8 mouse cellular contexts compared by ENCODE assay signal in genomic region chr13:12105830-12106628, GRCm38 (mm10). TPM values are rescaled to one million over a fixed set of nuclear protein-coding genes. Genes with fewer than 3 reads are reported as not detected.
DNase-seq lines count a peak whose midpoint lies in the region; ATAC-seq and TF ChIP-seq lines count a peak whose summit lies in the region.

No protein-coding gene starts in this region.

- H3K27me3 ChIP-seq in forebrain, embryonic 14.5 days (replicated peaks; ENCODE audit: control insufficient read depth, insufficient read depth, low read length): peaks cover 17% of the 10 kb centered on the region
- H3K27me3 ChIP-seq in intestine, postnatal 0 days (replicated peaks; ENCODE audit: control insufficient read depth, insufficient read depth, low read length): peaks cover 23% of the 10 kb centered on the region
- H3K27me3 ChIP-seq in liver, embryonic 14.5 days (ENCODE audit: control insufficient read depth, insufficient read depth, low read length): peaks cover 36% of the 10 kb centered on the region

- ATAC-seq in cerebellum, adult (ENCODE audit: insufficient number of reproducible peaks, low FRiP score, low TSS enrichment): peak; percentile 33
- ATAC-seq in forebrain, embryonic 14.5 days: peak; percentile 64
- peak; percentile 35 for ATAC-seq in intestine, postnatal 0 days
- 0 out of 2 replicates have a peak, but pooled peaks have one; percentile 9 for ATAC-seq in liver, embryonic 14.5 days (ENCODE audit: insufficient read depth)

- no peaks in the 10 kb centered on the region for H3K9me3 ChIP-seq in forebrain, embryonic 14.5 days (replicated peaks; ENCODE audit: control insufficient read depth, low read length)
- H3K9me3 ChIP-seq in intestine, postnatal 0 days (ENCODE audit: control insufficient read depth): no peaks in the 10 kb centered on the region
- no peaks in the 10 kb centered on the region for H3K9me3 ChIP-seq in liver, embryonic 14.5 days (ENCODE audit: control insufficient read depth, low read length)

- H3K4me2 ChIP-seq in forebrain, embryonic 14.5 days (ENCODE audit: low read length): peak overlapping the region; percentile 96
- H3K4me2 ChIP-seq in intestine, postnatal 0 days (replicated peaks; ENCODE audit: low read depth): peak overlapping the region; percentile 81
- peak overlapping the region; percentile 60 for H3K4me2 ChIP-seq in liver, embryonic 14.5 days (ENCODE audit: low read depth)

- peak overlapping the region; percentile 74 for H3K9ac ChIP-seq in forebrain, embryonic 14.5 days (ENCODE audit: low read length)
- peak overlapping the region; percentile 31; the same call in 1 of the 2 replicates for H3K9ac ChIP-seq in intestine, postnatal 0 days (ENCODE audit: low read depth, low read length)
- H3K9ac ChIP-seq in liver, embryonic 14.5 days (replicated peaks): no peak overlapping the region

- TF ChIP-seq CTCF in intestine, postnatal 0 days (IDR thresholded peaks at IDR 0.05; ENCODE audit: low read depth): no peak; the same call in 1 of the 2 replicates
- no peak for TF ChIP-seq CTCF in liver, embryonic 14.5 days (IDR thresholded peaks at IDR 0.05; ENCODE audit: low read depth)

- no peaks in the 10 kb centered on the region for H3K36me3 ChIP-seq in forebrain, embryonic 14.5 days (ENCODE audit: control insufficient read depth, insufficient read depth, low read length)
- H3K36me3 ChIP-seq in intestine, postnatal 0 days (ENCODE audit: control insufficient read depth, insufficient read depth): no peaks in the 10 kb centered on the region
- H3K36me3 ChIP-seq in liver, embryonic 14.5 days (replicated peaks; ENCODE audit: control insufficient read depth, insufficient read depth, low read depth): no peaks in the 10 kb centered on the region

- TF ChIP-seq EP300 in liver, embryonic 14.5 days (IDR thresholded peaks at IDR 0.05; ENCODE audit: low read depth): no peak

- DNase-seq in left cerebral cortex, adult 18-20 months (ENCODE audit: low spot score in 2 of 2): peak; percentile 38 to 53
- DNase-seq in left cerebral cortex, adult 11 months (ENCODE audit: low spot score): no peak
- DNase-seq in forebrain, embryonic 14.5 days (ENCODE audit: low spot score): peak; percentile 56
- DNase-seq in liver, embryonic 14.5 days (ENCODE audit: low read depth in 3 of 3, low spot score in 3 of 3): no peak
- peak; percentile 26 for DNase-seq in ovary, postnatal 36 days (ENCODE audit: low spot score)
- no peak for DNase-seq in natural killer cell, adult 2 months (ENCODE audit: low spot score in 2 of 2)

- under 1% methylated on average over 65 of the region's 67 CpGs for WGBS in forebrain, embryonic 14.5 days
- WGBS in intestine, postnatal 0 days: under 1% methylated on average over 67 of the region's 67 CpGs
- WGBS in liver, embryonic 14.5 days (ENCODE audit: insufficient replicate concordance): under 1% methylated on average over 66 of the region's 67 CpGs

- H3K4me3 ChIP-seq in forebrain, embryonic 14.5 days (ENCODE audit: low read depth, low read length): peak overlapping the region; percentile 67
- peak overlapping the region; percentile 50 for H3K4me3 ChIP-seq in intestine, postnatal 0 days (ENCODE audit: low read depth, low read length)
- H3K4me3 ChIP-seq in liver, embryonic 14.5 days (ENCODE audit: insufficient read depth in 1 of 2, low read depth in 2 of 2, low read length in 2 of 2): peak overlapping the region; percentile 10 to 44; a peak in 3 of 4 replicates

- H3K27ac ChIP-seq in forebrain, embryonic 14.5 days (ENCODE audit: low read depth, low read length): peak overlapping the region; percentile 52; the same call in 1 of the 2 replicates
- H3K27ac ChIP-seq in intestine, postnatal 0 days (ENCODE audit: low read depth, low read length): no peak overlapping the region
- H3K27ac ChIP-seq in liver, embryonic 14.5 days: no peak overlapping the region

- H3K4me1 ChIP-seq in forebrain, embryonic 14.5 days (ENCODE audit: control insufficient read depth, insufficient read depth, low read length): no peaks in the 10 kb centered on the region
- no peaks in the 10 kb centered on the region for H3K4me1 ChIP-seq in intestine, postnatal 0 days (replicated peaks; ENCODE audit: control insufficient read depth, insufficient read depth, low read length)
- no peaks in the 10 kb centered on the region for H3K4me1 ChIP-seq in liver, embryonic 14.5 days (replicated peaks; ENCODE audit: control insufficient read depth in 2 of 2, insufficient read depth in 2 of 2, low read length in 1 of 2)

RNA-seq across cellular contexts. Expression of gene Ryr2, which starts 0.7 kb away (rescaled TPM):
- total RNA-seq in left cerebral cortex, adult 18-20 months (2021): 100 to 1,000 TPM; 150 to 159 TPM
- polyA plus RNA-seq in forebrain, embryonic 14.5 days (2014; fragmentation: Nextera tagmentation; extraction: Ambion mirVana): 0.76 and 2.1 TPM in 2 replicates
- 0.68 and 0.74 TPM in 2 replicates for polyA plus RNA-seq in intestine, postnatal 0 days (2015; fragmentation: Nextera tagmentation; extraction: Ambion mirVana)
- 0.10 and 0.16 TPM in 2 replicates for polyA plus RNA-seq in liver, embryonic 14.5 days (2012; rRNA removed)
- polyA plus RNA-seq in liver, embryonic 14.5 days (2014; fragmentation: Nextera tagmentation; extraction: Ambion mirVana): 0.19 and 0.53 TPM in 2 replicates

Comparison
In these comparisons a context has a peak if more than half of its experiments do, and no peak if none do; other contexts are left out.
1. DNase-seq: peak in left cerebral cortex, adult 18-20 months (2 of 2), forebrain, embryonic 14.5 days (single experiment) and ovary, postnatal 36 days (single experiment); none in left cerebral cortex, adult 11 months (single experiment), liver, embryonic 14.5 days (0 of 3) and natural killer cell, adult 2 months (0 of 2).
2. ATAC-seq: peak in every context shown above with its lines; median percentile 64 in forebrain, embryonic 14.5 days; 35 in intestine, postnatal 0 days; 33 in cerebellum, adult; 9 in liver, embryonic 14.5 days.
3. Peak in every context shown above with its lines, with median percentiles within 50 percentile points of each other: H3K4me2 ChIP-seq and H3K4me3 ChIP-seq.